Mouse (Mus musculus) megakaryocyte, embryonic 14.5 days (primary cell): ENCODE measurements around the gene Cnih1. TPM values are rescaled to one million over a fixed set of nuclear protein-coding genes. Genes with fewer than 3 reads are reported as not detected.

Experiments
- H3K27me3 ChIP-seq: replicated peaks from 2 replicates; pipeline ENCODE3; 2012; ENCODE audit warnings: inconsistent platforms
- H3K36me3 ChIP-seq: replicated peaks from 2 replicates; pipeline ENCODE3; 2012; ENCODE audit warnings: low read length, inconsistent platforms, mixed read lengths
- H3K4me1 ChIP-seq: 2 replicates; pipeline ENCODE4 v1.6.1; 2012; ENCODE audit warnings: inconsistent platforms
- H3K4me3 ChIP-seq: replicated peaks from 2 replicates; pipeline ENCODE3; 2012; ENCODE audit warnings: moderate library complexity, mild to moderate bottlenecking, inconsistent platforms
- H3K9me3 ChIP-seq: 2 replicates; pipeline ENCODE4 v1.6.1; 2012; ENCODE audit warnings: inconsistent platforms
- FLI1 ChIP-seq: IDR thresholded peaks from 2 replicates; pipeline ENCODE4 v1.6.1; 2012; ENCODE audit warnings: low read length, inconsistent platforms, mixed read lengths
- GATA1 ChIP-seq: IDR thresholded peaks from 3 replicates; pipeline ENCODE4 v1.6.1; 2012; ENCODE audit warnings: mixed read lengths, low read length, inconsistent platforms, borderline replicate concordance
- polyA plus RNA-seq: library from polyadenylated mRNA; stranded (reverse); fragments of >175 nt; gene quantifications from 2 replicates; pipeline ENCODE4 v1.2.3, GENCODE M21; 2012; ENCODE audit warnings: low replicate concordance; ENCODE audit not compliant: insufficient read depth

Cnih1 gene
- polyA plus RNA-seq, 1 experiment, result 61.4 TPM

DNA sequence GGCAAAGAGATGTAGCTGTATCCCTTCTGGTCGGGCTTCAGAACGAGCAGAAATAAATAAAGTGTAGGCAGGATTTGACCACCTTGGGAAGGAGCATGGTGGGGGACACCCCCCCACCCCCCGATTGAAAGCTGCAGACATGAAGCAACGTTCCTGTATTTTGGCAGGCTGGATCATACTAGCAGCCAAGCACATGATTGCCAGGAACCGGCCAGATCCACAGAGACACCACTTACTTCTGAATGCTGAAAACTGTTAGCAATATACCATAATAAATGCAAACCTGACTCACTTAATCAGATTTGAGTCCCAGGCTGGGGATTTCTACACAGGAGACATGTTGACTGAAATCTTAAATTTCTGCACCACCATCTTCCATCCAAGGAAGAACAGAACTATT, 53.9 kb downstream of the Cnih1 start:
- Histone ChIP-seq H3K9me3 (no peaks in the 10 kb centered on the region), H3K4me1 (no peaks in the 10 kb centered on the region), H3K27me3 (no peaks in the 10 kb centered on the region), H3K36me3 (no peaks in the 10 kb centered on the region), H3K4me3 (no peak overlapping the region)
- TF ChIP-seq FLI1 (no peak), GATA1 (no peak)

DNA sequence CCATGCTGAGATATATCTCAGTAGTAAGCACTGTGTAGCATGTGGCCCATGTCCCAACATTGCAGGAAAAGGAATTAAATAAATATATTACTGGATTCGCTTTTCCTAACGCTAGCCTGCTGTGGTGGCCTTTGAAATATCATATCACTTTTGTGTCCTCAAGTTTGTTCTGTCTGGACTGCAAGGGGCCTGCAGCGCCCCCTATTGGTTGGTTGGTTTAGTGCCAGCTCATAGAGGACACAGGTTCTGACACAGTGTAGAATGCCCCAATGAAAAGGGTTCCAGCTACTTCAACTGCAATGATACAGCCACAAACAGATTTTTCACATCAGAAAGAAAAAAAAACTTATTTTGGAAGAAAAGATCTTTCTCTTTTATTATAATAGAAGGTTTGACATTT, 62.5 kb downstream of the Cnih1 start:
- TF ChIP-seq FLI1 (no peak), GATA1 (no peak)
- Histone ChIP-seq H3K36me3 (no peaks in the 10 kb centered on the region), H3K4me1 (no peaks in the 10 kb centered on the region), H3K9me3 (no peaks in the 10 kb centered on the region), H3K27me3 (no peaks in the 10 kb centered on the region), H3K4me3 (no peak overlapping the region)

Other genes starting within 250 kb of the Cnih1 start
- 2.2 TPM in 1 of 2 replicates, not detected in the other for gene Cdkn3, start 27.9 kb downstream of the Cnih1 start, polyA plus RNA-seq
- gene Gmfb, start 33.8 kb upstream of the Cnih1 start, polyA plus RNA-seq, result 0.55 TPM in 1 of 2 replicates, not detected in the other
- 8.3 and 14.0 TPM in 2 replicates for gene Cgrrf1, start 43.7 kb upstream of the Cnih1 start, polyA plus RNA-seq
- 0.02 TPM in 1 of 2 replicates, not detected in the other for gene Samd4, start 94.4 kb upstream of the Cnih1 start, polyA plus RNA-seq